Mouse (Mus musculus): Measurements from ENCODE around the gene Bbox1.

GRCm38 (mm10) chr2:110225969-110226368 is 88.4 kb downstream of the Bbox1 start:
- TF ChIP-seq POLR2A (IDR thresholded peaks at IDR 0.05; ENCODE audit: borderline replicate concordance, control insufficient read depth, low read depth, low read length) (no peak), CTCF (IDR thresholded peaks at IDR 0.05; ENCODE audit: control insufficient read depth, insufficient read depth, low read length) (no peak)
